Mouse (Mus musculus) olfactory bulb, adult 2 months (tissue): Measurements from ENCODE around the gene Rbms1.

Experiments
- CTCF ChIP-seq: fragments of 200-500 bp; IDR thresholded peaks from 2 replicates; pipeline ENCODE4 v1.5.1; 2012; ENCODE audit warnings: low read depth, mild to moderate bottlenecking, low read length, moderate library complexity; ENCODE audit not compliant: insufficient read depth
- POLR2A ChIP-seq: fragments of 200-500 bp; IDR thresholded peaks from 2 replicates; pipeline ENCODE4 v1.6.1; 2012; ENCODE audit warnings: mild to moderate bottlenecking, low read depth, low read length, moderate library complexity; ENCODE audit not compliant: insufficient read depth

DNA sequence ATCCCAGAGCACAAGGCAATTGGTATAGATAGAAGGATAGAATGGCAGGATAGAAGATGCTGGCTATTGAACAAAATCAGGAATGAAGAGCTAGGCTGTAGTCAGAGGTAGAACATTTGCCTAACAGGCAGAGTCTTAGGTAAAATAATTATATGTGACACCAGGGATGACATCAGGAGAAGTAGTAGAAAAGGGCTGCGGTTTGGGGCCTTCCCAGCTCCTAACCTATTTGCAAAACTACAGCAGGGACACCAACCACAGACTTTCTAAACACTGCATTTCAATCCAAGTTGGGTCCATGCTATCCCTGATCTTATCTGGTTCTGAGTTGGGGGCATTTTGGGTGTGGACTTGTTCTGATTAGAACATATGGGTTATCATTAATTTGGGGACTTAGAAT, 118.7 kb downstream of the Rbms1 start:
- no peak for TF ChIP-seq POLR2A
- no peak for TF ChIP-seq CTCF
